7 mouse cellular contexts compared by ENCODE assay signal in genomic region chr11:118428944-118429709, GRCm38 (mm10). TPM values are rescaled to one million over a fixed set of nuclear protein-coding genes. Genes with fewer than 3 reads are reported as not detected.
DNase-seq lines count a peak whose midpoint lies in the region; ATAC-seq lines count a peak whose summit lies in the region.

No protein-coding gene starts in this region.

- no peaks in the 10 kb centered on the region for H3K36me3 ChIP-seq in liver, embryonic 13.5 days

- peak overlapping the region; percentile 36 for H3K4me2 ChIP-seq in liver, embryonic 13.5 days

- H3K9ac ChIP-seq in liver, embryonic 13.5 days: no peak overlapping the region

- peaks cover 71% of the 10 kb centered on the region for H3K4me1 ChIP-seq in brown adipose tissue, adult 24 weeks (ENCODE audit: control insufficient read depth, insufficient read depth, insufficient read length, low read length)
- peaks cover 14% of the 10 kb centered on the region for H3K4me1 ChIP-seq in liver, embryonic 13.5 days (replicated peaks)

- 57% methylated on average over 8 of the region's 8 CpGs for WGBS in liver, embryonic 13.5 days (ENCODE audit: insufficient replicate concordance)

- H3K9me3 ChIP-seq in liver, embryonic 13.5 days (replicated peaks): no peaks in the 10 kb centered on the region

- peak overlapping the region; percentile 53 for H3K4me3 ChIP-seq in brown adipose tissue, adult 24 weeks (ENCODE audit: insufficient read depth, low read depth, low read length)
- H3K4me3 ChIP-seq in liver, embryonic 13.5 days (replicated peaks): peak overlapping the region; percentile 16

- ATAC-seq in liver, embryonic 13.5 days (ENCODE audit: low read depth): no peak

- H3K27me3 ChIP-seq in liver, embryonic 13.5 days: peaks cover 29% of the 10 kb centered on the region

- intact Hi-C loops in heart, postnatal 10 days (cut with DNase I): no loop called here

- DNase-seq in 3T3-L1 (ENCODE audit: low read depth, low spot score): peak; percentile 49
- DNase-seq in heart, postnatal 10 days: peak; percentile 54 to 63
- DNase-seq in liver, embryonic 13.5 days: no peak
- DNase-seq in frontal cortex, postnatal 25 days (ENCODE audit: low spot score in 2 of 2): no peak
- DNase-seq in spleen, postnatal 14 days (ENCODE audit: low spot score in 2 of 2): no peak
- no peak for DNase-seq in cerebellum, adult 9-10 months

- H3K27ac ChIP-seq in brown adipose tissue, adult 24 weeks (replicated peaks; ENCODE audit: low read depth, low read length): peak overlapping the region; percentile 84
- H3K27ac ChIP-seq in liver, embryonic 13.5 days: no peak overlapping the region; the same call in 1 of the 2 replicates

RNA-seq across cellular contexts. Expression of gene C1qtnf1, which starts 1.1 kb away (rescaled TPM):
- 9.1 and 14.7 TPM in 2 replicates for polyA plus RNA-seq in brown adipose tissue, adult 24 weeks (2012; ENCODE audit: insufficient read depth, insufficient read length, missing spikeins)
- 10 to 100 TPM; 38.0 to 38.4 TPM for total RNA-seq in heart, postnatal 10 days (2021)
- 1.1 and 1.4 TPM in 2 replicates for polyA plus RNA-seq in liver, embryonic 13.5 days (2015; fragmentation: Nextera tagmentation; extraction: Ambion mirVana)

RNA-seq across cellular contexts. Expression of gene Cant1, which starts 10.2 kb away (rescaled TPM):
- polyA plus RNA-seq in brown adipose tissue, adult 24 weeks (2012; ENCODE audit: insufficient read depth, insufficient read length, missing spikeins): 11.4 and 12.1 TPM in 2 replicates
- total RNA-seq in heart, postnatal 10 days (2021): 10 to 100 TPM; 20.4 to 22.0 TPM
- 8.3 and 9.4 TPM in 2 replicates for polyA plus RNA-seq in liver, embryonic 13.5 days (2015; fragmentation: Nextera tagmentation; extraction: Ambion mirVana)

RNA-seq across cellular contexts. Expression of gene Lgals3bp, which starts 27.2 kb away (rescaled TPM):
- polyA plus RNA-seq in brown adipose tissue, adult 24 weeks (2012; ENCODE audit: insufficient read depth, insufficient read length, missing spikeins): 86.8 and 88.8 TPM in 2 replicates
- 10 to 100 TPM; 31.3 to 31.7 TPM for total RNA-seq in heart, postnatal 10 days (2021)
- polyA plus RNA-seq in liver, embryonic 13.5 days (2015; fragmentation: Nextera tagmentation; extraction: Ambion mirVana): 25.4 and 32.3 TPM in 2 replicates

RNA-seq across cellular contexts. Expression of gene Engase, which starts 47.5 kb away (rescaled TPM):
- 4.1 and 8.7 TPM in 2 replicates for polyA plus RNA-seq in brown adipose tissue, adult 24 weeks (2012; ENCODE audit: insufficient read depth, insufficient read length, missing spikeins)
- 1 to 10 TPM; 6.6 to 7.1 TPM for total RNA-seq in heart, postnatal 10 days (2021)
- polyA plus RNA-seq in liver, embryonic 13.5 days (2015; fragmentation: Nextera tagmentation; extraction: Ambion mirVana): 8.1 and 8.8 TPM in 2 replicates

Comparison
In these comparisons a context has a peak if more than half of its experiments do, and no peak if none do; other contexts are left out.
1. DNase-seq: peak in 3T3-L1 (single experiment) and heart, postnatal 10 days (2 of 2); none in liver, embryonic 13.5 days (single experiment), frontal cortex, postnatal 25 days (0 of 2), spleen, postnatal 14 days (0 of 2) and cerebellum, adult 9-10 months (single experiment).